Comparison of ENCODE assay signal across 19 mouse cellular contexts in genomic region chr1:133885811-133886210, GRCm38 (mm10). TPM values are rescaled to one million over a fixed set of nuclear protein-coding genes. Genes with fewer than 3 reads are reported as not detected.
DNase-seq lines count a peak whose midpoint lies in the region; ATAC-seq and TF ChIP-seq lines count a peak whose summit lies in the region.
"Had no signal": no experiment of that assay in that cellular context is flagged by ENCODE, and none has a peak within 500 bp of the region (broad histone marks: within the 10 kb centered on the region; RNA-seq: fewer than 3 reads in every experiment).

No protein-coding gene starts in this region.

- no peak for TF ChIP-seq POLR2A in MEL (IDR thresholded peaks at IDR 0.05; ENCODE audit: control insufficient read depth in 1 of 2, insufficient read depth in 1 of 2, low read depth in 1 of 2, low read length in 2 of 2, poor library complexity in 1 of 2)
- no peak for TF ChIP-seq POLR2A in kidney, adult 2 months (IDR thresholded peaks at IDR 0.05; ENCODE audit: low read depth, low read length)

- H3K4me1 ChIP-seq in hindbrain, embryonic 12.5 days: peaks cover 78% of the 10 kb centered on the region
- H3K4me1 ChIP-seq in hindbrain, embryonic 13.5 days (replicated peaks): peaks cover 77% of the 10 kb centered on the region
- peaks cover 5 to 41% of the 10 kb centered on the region in 2 experiments for H3K4me1 ChIP-seq in MEL (ENCODE audit: control insufficient read depth in 1 of 2, insufficient read depth in 2 of 2, low read length in 2 of 2)
- H3K4me1 ChIP-seq in intestine, embryonic 15.5 days (replicated peaks): peaks cover 55% of the 10 kb centered on the region
- H3K4me1 ChIP-seq in kidney, adult 2 months (ENCODE audit: control insufficient read depth, insufficient read depth, low read length): peaks cover 5% of the 10 kb centered on the region; the same call in 1 of the 2 replicates

- no peak for TF ChIP-seq EP300 in MEL (IDR thresholded peaks at IDR 0.05; ENCODE audit: low read depth in 1 of 2, low read length in 2 of 2)

- H3K27me3 ChIP-seq in hindbrain, embryonic 12.5 days: no peaks in the 10 kb centered on the region; the same call in 1 of the 2 replicates
- H3K27me3 ChIP-seq in hindbrain, embryonic 13.5 days: no peaks in the 10 kb centered on the region
- no peaks in the 10 kb centered on the region for H3K27me3 ChIP-seq in MEL (ENCODE audit: control insufficient read depth in 1 of 2, insufficient read depth in 2 of 2, low read length in 2 of 2)
- no peaks in the 10 kb centered on the region for H3K27me3 ChIP-seq in intestine, embryonic 15.5 days (replicated peaks)
- no peaks in the 10 kb centered on the region for H3K27me3 ChIP-seq in kidney, adult 2 months (replicated peaks; ENCODE audit: control insufficient read depth, insufficient read depth, low read length)
- H3K27me3 ChIP-seq: embryonic facial prominence, embryonic 13.5 days; neural tube, embryonic 12.5 days had no signal

- peak overlapping the region; percentile 55; the same call in 1 of the 2 replicates for H3K27ac ChIP-seq in hindbrain, embryonic 12.5 days
- H3K27ac ChIP-seq in hindbrain, embryonic 13.5 days: no peak overlapping the region
- no peak overlapping the region for H3K27ac ChIP-seq in MEL (ENCODE audit: control insufficient read depth, low read depth, low read length)
- H3K27ac ChIP-seq in intestine, embryonic 15.5 days: no peak overlapping the region; the same call in 1 of the 2 replicates
- H3K27ac ChIP-seq in kidney, adult 2 months (ENCODE audit: insufficient read depth, low read depth, low read length): no peak overlapping the region
- H3K27ac ChIP-seq: embryonic facial prominence, embryonic 13.5 days; limb, embryonic 13.5 days; neural tube, embryonic 12.5 days had no signal

- intact Hi-C loops in left cerebral cortex, postnatal 10 days (cut with DNase I): no loop called here

- 96% methylated on average over 7 of the region's 7 CpGs for WGBS in hindbrain, embryonic 12.5 days
- 90% methylated on average over 7 of the region's 7 CpGs for WGBS in hindbrain, embryonic 13.5 days
- WGBS in intestine, embryonic 15.5 days: 80% methylated on average over 7 of the region's 7 CpGs
- 96% methylated on average over 7 of the region's 7 CpGs for WGBS in kidney, adult 2 months

- H3K9me3 ChIP-seq in hindbrain, embryonic 12.5 days (replicated peaks): no peaks in the 10 kb centered on the region
- no peaks in the 10 kb centered on the region for H3K9me3 ChIP-seq in hindbrain, embryonic 13.5 days
- no peaks in the 10 kb centered on the region for H3K9me3 ChIP-seq in MEL (replicated peaks; ENCODE audit: insufficient read depth, low read length)
- no peaks in the 10 kb centered on the region for H3K9me3 ChIP-seq in intestine, embryonic 15.5 days
- H3K9me3 ChIP-seq: embryonic facial prominence, embryonic 13.5 days; limb, embryonic 13.5 days; neural tube, embryonic 12.5 days had no signal

- no peak overlapping the region for H3K4me3 ChIP-seq in hindbrain, embryonic 12.5 days
- H3K4me3 ChIP-seq in hindbrain, embryonic 13.5 days: no peak overlapping the region
- H3K4me3 ChIP-seq in MEL (ENCODE audit: control insufficient read depth in 1 of 2, insufficient read depth in 1 of 2, low read depth in 2 of 2, low read length in 2 of 2): no peak overlapping the region
- no peak overlapping the region for H3K4me3 ChIP-seq in intestine, embryonic 15.5 days (replicated peaks)
- no peak overlapping the region for H3K4me3 ChIP-seq in kidney, adult 2 months (ENCODE audit: insufficient read depth, low read depth, low read length)
- H3K4me3 ChIP-seq: embryonic facial prominence, embryonic 13.5 days; layer of hippocampus, adult 2 months; limb, embryonic 13.5 days; neural tube, embryonic 12.5 days had no signal

- peak; percentile 57 for DNase-seq in MEL (ENCODE audit: low read depth, low spot score)
- DNase-seq in kidney, adult 2 months: no peak
- DNase-seq in left cerebral cortex, postnatal 10 days (ENCODE audit: extremely low spot score in 1 of 2, low spot score in 2 of 2): no peak
- DNase-seq in frontal cortex, adult 2 months (ENCODE audit: extremely low spot score in 1 of 2, low spot score in 1 of 2): no peak
- DNase-seq: adrenal gland, adult 2 months; B cell, adult 2 months; cerebellum, postnatal 14 days; heart, adult 11 months; heart, postnatal 10 days; kidney, adult 8-10 months; thymus, postnatal 14 days had no signal

- ATAC-seq in hindbrain, embryonic 12.5 days (ENCODE audit: low FRiP score): no peak
- ATAC-seq in hindbrain, embryonic 13.5 days (ENCODE audit: low FRiP score): no peak
- peak; percentile 49 for ATAC-seq in intestine, embryonic 15.5 days
- ATAC-seq in megakaryocyte, adult 5-6 weeks (ENCODE audit: poor library complexity, severe bottlenecking): peak; percentile 33; the same call in 1 of the 2 replicates

- no peaks in the 10 kb centered on the region for H3K79me2 ChIP-seq in MEL (ENCODE audit: control insufficient read depth, insufficient read depth, low read length, poor library complexity)

- no peak for TF ChIP-seq RAD21 in MEL (IDR thresholded peaks at IDR 0.05; ENCODE audit: low read depth, low read length)

- H3K4me2 ChIP-seq in hindbrain, embryonic 12.5 days (replicated peaks): no peak overlapping the region
- H3K4me2 ChIP-seq in hindbrain, embryonic 13.5 days: no peak overlapping the region
- H3K4me2 ChIP-seq in intestine, embryonic 15.5 days (replicated peaks): no peak overlapping the region
- H3K4me2 ChIP-seq: embryonic facial prominence, embryonic 13.5 days; limb, embryonic 13.5 days had no signal

- no peak for TF ChIP-seq CTCF in MEL (IDR thresholded peaks at IDR 0.05 in 2 of 3, conservative IDR thresholded peaks at IDR 0.05 in 1 of 3; ENCODE audit: control insufficient read depth in 1 of 3, insufficient read depth in 1 of 3, low read depth in 2 of 3, low read length in 3 of 3, poor library complexity in 1 of 3, severe bottlenecking in 1 of 3)
- no peak for TF ChIP-seq CTCF in kidney, adult 2 months (conservative IDR thresholded peaks at IDR 0.05; ENCODE audit: insufficient read depth, insufficient read length, low read depth, low read length)

- H3K36me3 ChIP-seq in hindbrain, embryonic 12.5 days: no peaks in the 10 kb centered on the region
- no peaks in the 10 kb centered on the region for H3K36me3 ChIP-seq in hindbrain, embryonic 13.5 days
- H3K36me3 ChIP-seq in MEL (ENCODE audit: control insufficient read depth in 1 of 2, insufficient read depth in 2 of 2, low read length in 2 of 2): peaks cover 0 to 18% of the 10 kb centered on the region in 2 experiments; a peak in 2 of 4 replicates
- no peaks in the 10 kb centered on the region for H3K36me3 ChIP-seq in intestine, embryonic 15.5 days
- H3K36me3 ChIP-seq in kidney, adult 2 months (ENCODE audit: control insufficient read depth, insufficient read depth, low read length): no peaks in the 10 kb centered on the region
- H3K36me3 ChIP-seq: embryonic facial prominence, embryonic 13.5 days; limb, embryonic 13.5 days; neural tube, embryonic 12.5 days had no signal

- H3K9ac ChIP-seq in hindbrain, embryonic 12.5 days: no peak overlapping the region
- H3K9ac ChIP-seq in hindbrain, embryonic 13.5 days: no peak overlapping the region
- H3K9ac ChIP-seq in MEL (ENCODE audit: control insufficient read depth, low read depth, low read length, poor library complexity, severe bottlenecking): 0 out of 2 replicates have a peak overlapping the region, but pooled peaks have one; percentile 73
- H3K9ac ChIP-seq in intestine, embryonic 15.5 days: no peak overlapping the region
- H3K9ac ChIP-seq: embryonic facial prominence, embryonic 13.5 days; limb, embryonic 13.5 days; neural tube, embryonic 12.5 days had no signal

TF ChIP-seq in MEL, 35 proteins besides CTCF, POLR2A, EP300 and RAD21:
- no peak for TF ChIP-seq GABPA (IDR thresholded peaks at IDR 0.05; ENCODE audit: low read depth, low read length)
- no peak for TF ChIP-seq MAX (IDR thresholded peaks at IDR 0.05; ENCODE audit: low read length)
- no peak for TF ChIP-seq ETS1 (IDR thresholded peaks at IDR 0.05; ENCODE audit: low read depth, low read length)
- no peak for TF ChIP-seq NELFE (IDR thresholded peaks at IDR 0.05; ENCODE audit: low read depth, low read length)

RNA-seq across cellular contexts. Expression of gene Optc, which starts 22.0 kb away (rescaled TPM):
- 2.0 and 4.0 TPM in 2 replicates for polyA plus RNA-seq in hindbrain, embryonic 12.5 days (2016; fragmentation: Nextera tagmentation; extraction: Ambion mirVana)
- polyA plus RNA-seq in hindbrain, embryonic 13.5 days (2015; fragmentation: Nextera tagmentation; extraction: Ambion mirVana): 2.7 and 3.6 TPM in 2 replicates
- total RNA-seq in MEL (2012; rRNA removed): 0.23 and 0.27 TPM in 2 replicates
- under 1 TPM in 1 of 2 experiments, not detected in 1; 0.53 TPM for polyA plus RNA-seq in MEL (2012; ENCODE audit: insufficient read depth in 1 of 2, insufficient read length in 2 of 2, low read depth in 1 of 2, low replicate concordance in 2 of 2, missing spikeins in 1 of 2)
- 1.2 TPM in 2 replicates for polyA plus RNA-seq in intestine, embryonic 15.5 days (2015; fragmentation: Nextera tagmentation; extraction: Ambion mirVana)
- total RNA-seq in megakaryocyte, adult 5-6 weeks (2015): not detected in 2 replicates
- not detected in 2 replicates for total RNA-seq in megakaryocyte, adult 5-6 weeks (2017)
- 0.48 and 1.5 TPM in 2 replicates for polyA plus RNA-seq in kidney, adult 2 months (2012; rRNA removed)
- total RNA-seq in left cerebral cortex, postnatal 10 days (2021): 1 to 10 TPM; 2.0 to 2.1 TPM
- 0.99 and 1.7 TPM in 2 replicates for polyA plus RNA-seq in frontal cortex, adult 2 months (2012; rRNA removed)

RNA-seq across cellular contexts. Expression of gene Prelp, which starts 35.4 kb away (rescaled TPM):
- 7.2 and 10.5 TPM in 2 replicates for polyA plus RNA-seq in hindbrain, embryonic 12.5 days (2016; fragmentation: Nextera tagmentation; extraction: Ambion mirVana)
- polyA plus RNA-seq in hindbrain, embryonic 13.5 days (2015; fragmentation: Nextera tagmentation; extraction: Ambion mirVana): 10.2 and 14.8 TPM in 2 replicates
- not detected in 2 replicates for total RNA-seq in MEL (2012; rRNA removed)
- polyA plus RNA-seq in MEL (2012; ENCODE audit: insufficient read depth in 1 of 2, insufficient read length in 2 of 2, low read depth in 1 of 2, low replicate concordance in 2 of 2, missing spikeins in 1 of 2): not detected
- 2.3 and 2.8 TPM in 2 replicates for polyA plus RNA-seq in intestine, embryonic 15.5 days (2015; fragmentation: Nextera tagmentation; extraction: Ambion mirVana)
- 0.21 and 0.33 TPM in 2 replicates for total RNA-seq in megakaryocyte, adult 5-6 weeks (2015)
- total RNA-seq in megakaryocyte, adult 5-6 weeks (2017): 0.11 TPM in 1 of 2 replicates, not detected in the other
- 35.0 and 38.2 TPM in 2 replicates for polyA plus RNA-seq in kidney, adult 2 months (2012; rRNA removed)
- total RNA-seq in left cerebral cortex, postnatal 10 days (2021): 1 to 10 TPM; 2.4 to 2.9 TPM
- 9.0 and 10.3 TPM in 2 replicates for polyA plus RNA-seq in frontal cortex, adult 2 months (2012; rRNA removed)

Comparison
In these comparisons a context has a peak if more than half of its experiments do, and no peak if none do; other contexts are left out.
1. ATAC-seq: peak in intestine, embryonic 15.5 days (single experiment) and megakaryocyte, adult 5-6 weeks (single experiment); none in hindbrain, embryonic 12.5 days (single experiment) and hindbrain, embryonic 13.5 days (single experiment).